Mouse (Mus musculus): ENCODE measurements at regions not wholly inside any gene's neighbourhood (a gene's known extent, or its start where the extent isn't known, plus 50 kb on each side); places are given as distances from the start of the nearest gene placed in this dataset.

GRCm38 (mm10) chr3:138645320-138645719, 96.7 kb upstream of the Tspan5 start:
- TF ChIP-seq BHLHE40 (IDR thresholded peaks at IDR 0.05; ENCODE audit: low read depth, low read length) (no peak), CTCF (conservative IDR thresholded peaks at IDR 0.05 in 1 of 2, IDR thresholded peaks at IDR 0.05 in 1 of 2; ENCODE audit: low read depth in 2 of 2, low read length in 2 of 2) (no peak), POLR2AphosphoS2 (IDR thresholded peaks at IDR 0.05; ENCODE audit: low read depth, low read length) (no peak), JUN (IDR thresholded peaks at IDR 0.05; ENCODE audit: insufficient read depth, low read depth, low read length) (no peak), E2F4 (IDR thresholded peaks at IDR 0.05; ENCODE audit: insufficient replicate concordance, low read depth, low read length) (no peak), USF1 (IDR thresholded peaks at IDR 0.05; ENCODE audit: low read depth, low read length) (no peak), ZC3H11A (IDR thresholded peaks at IDR 0.05; ENCODE audit: low read depth, low read length) (no peak), TBP (conservative IDR thresholded peaks at IDR 0.05; ENCODE audit: low read depth, low read length) (no peak)

Measured in CH12.LX (cell line).